Mouse (Mus musculus) hindbrain, embryonic 13.5 days (tissue): ENCODE measurements around the gene Gm13871. TPM values are rescaled to one million over a fixed set of nuclear protein-coding genes. Genes with fewer than 3 reads are reported as not detected.
"Not testable (repeated sequence)": the region's sequence is repeated elsewhere in the genome, so short reads cannot be mapped to it uniquely, and the experiment has no call there.

ENCODE experiments used
- ATAC-seq: fragments of 200-750 bp; cut with Nextera tagmentation; 2 replicates; pipeline ENCODE4 v1.8.0; 2017; ENCODE audit warnings: moderate TSS enrichment; ENCODE audit not compliant: low FRiP score
- H3K27ac ChIP-seq: fragments of 300-500 bp; sonication (generic); 2 replicates; pipeline ENCODE4 v1.5.1; 2015; ENCODE audit warnings: inconsistent platforms, mild to moderate bottlenecking, moderate library complexity
- H3K27me3 ChIP-seq: fragments of 300-500 bp; sonication (generic); 2 replicates; pipeline ENCODE4 v1.6.1; 2015; ENCODE audit warnings: mild to moderate bottlenecking, inconsistent platforms
- H3K36me3 ChIP-seq: fragments of 300-500 bp; sonication (generic); 2 replicates; pipeline ENCODE4 v1.6.1; 2015; ENCODE audit warnings: mild to moderate bottlenecking, inconsistent platforms
- H3K4me1 ChIP-seq: fragments of 300-500 bp; sonication (generic); replicated peaks from 2 replicates; pipeline ENCODE4 v1.6.1; 2015; ENCODE audit warnings: inconsistent platforms
- H3K4me2 ChIP-seq: fragments of 300-500 bp; sonication (generic); 2 replicates; pipeline ENCODE4 v1.6.1; 2015; ENCODE audit warnings: inconsistent platforms, mild to moderate bottlenecking, moderate library complexity
- H3K4me3 ChIP-seq: fragments of 300-500 bp; sonication (generic); 2 replicates; pipeline ENCODE4 v1.5.1; 2015; ENCODE audit warnings: mild to moderate bottlenecking, inconsistent platforms
- H3K9ac ChIP-seq: fragments of 300-500 bp; sonication (generic); 2 replicates; pipeline ENCODE4 v1.6.1; 2015; ENCODE audit warnings: mild to moderate bottlenecking, inconsistent platforms
- H3K9me3 ChIP-seq: fragments of 300-500 bp; sonication (generic); 2 replicates; pipeline ENCODE4 v1.6.1; 2016; ENCODE audit warnings: inconsistent platforms
- WGBS: fragments of 180-500 bp; shearing (Covaris S2); methylation state at CpG from one replicate; pipeline ENCODE4 v1.1.7; 2015; 5-methylcytosine and 5-hydroxymethylcytosine counted together
- polyA plus RNA-seq: library from polyadenylated mRNA; unstranded; fragments of >200 nt; fragmentation: Nextera tagmentation; extraction: Ambion mirVana; gene quantifications from 2 replicates; pipeline ENCODE4 v1.2.1, GENCODE M21; 2015

The Gm13871 gene
- not detected in 2 replicates for polyA plus RNA-seq

DNA sequence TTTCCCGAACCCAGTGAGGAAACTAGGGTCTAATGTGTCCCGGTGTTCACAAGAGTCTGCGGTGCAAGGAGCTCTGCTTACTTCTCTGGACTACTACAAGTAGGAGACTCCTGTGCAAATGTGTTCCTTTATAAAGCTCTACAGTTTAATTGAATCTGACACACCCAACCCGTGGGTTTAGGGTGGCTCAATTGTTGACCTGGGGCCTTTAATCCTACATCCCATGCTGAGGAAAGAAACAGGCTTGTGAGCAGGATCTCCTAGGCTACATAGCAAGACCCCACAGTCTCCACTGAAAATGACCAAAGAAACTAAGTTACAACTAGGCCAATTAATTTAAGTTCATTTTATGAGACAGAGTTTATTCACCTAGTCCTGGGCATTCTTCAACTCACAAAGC is at the start of gene Gm13871:
Gm13871 (minus strand) TSS at position 101 of the 400 bp plus-strand sequence.
- not testable (repeated sequence) for H3K4me3 ChIP-seq, H3K36me3 ChIP-seq, H3K27ac ChIP-seq, H3K9ac ChIP-seq, H3K4me2 ChIP-seq, H3K9me3 ChIP-seq, H3K27me3 ChIP-seq, H3K4me1 ChIP-seq, ATAC-seq
- no CpG with 5 or more reads among the region's 4 CpGs for WGBS

GRCm38 (mm10) chr4:73950375-73950896 is 44.7 kb upstream of the Gm13871 start, which contains the start of gene 2310002L09Rik:
Gene 2310002L09Rik, minus strand, starts transcription at chr4:73950846.
- no peak for ATAC-seq
- WGBS = 84% methylated on average over 8 of the region's 8 CpGs
- no peaks in the 10 kb centered on the region for H3K36me3 ChIP-seq
- no peaks in the 10 kb centered on the region for H3K27me3 ChIP-seq
- H3K9ac ChIP-seq = no peak within 1 kb of the TSS
- H3K4me2 ChIP-seq = no peak within 1 kb of the TSS
- no peak within 1 kb of the TSS for H3K4me3 ChIP-seq
- H3K9me3 ChIP-seq = no peaks in the 10 kb centered on the region
- no peaks in the 10 kb centered on the region for H3K4me1 ChIP-seq
- H3K27ac ChIP-seq = no peak within 1 kb of the TSS

DNA sequence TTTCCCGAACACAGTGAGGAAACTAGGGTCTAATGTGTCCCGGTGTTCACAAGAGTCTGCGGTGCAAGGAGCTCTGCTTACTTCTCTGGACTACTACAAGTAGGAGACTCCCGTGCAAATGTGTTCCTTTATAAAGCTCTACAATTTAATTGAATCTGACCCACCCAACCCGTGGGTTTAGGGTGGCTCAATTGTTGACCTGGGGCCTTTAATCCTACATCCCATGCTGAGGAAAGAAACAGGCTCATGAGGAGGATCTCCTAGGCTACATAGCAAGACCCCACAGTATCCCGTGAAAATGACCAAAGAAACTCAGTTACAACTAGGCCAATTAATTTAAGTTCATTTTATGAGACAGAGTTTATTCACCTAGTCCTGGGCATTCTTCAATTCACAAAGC is 14.9 kb upstream of the Gm13871 start, which contains the start of gene Gm11756:
Gm11756 (minus strand) TSS at position 101 of the 400 bp plus-strand sequence.
- not testable (repeated sequence) for H3K4me3 ChIP-seq, ATAC-seq, H3K36me3 ChIP-seq, H3K27ac ChIP-seq, H3K4me2 ChIP-seq, H3K27me3 ChIP-seq, H3K9me3 ChIP-seq, H3K4me1 ChIP-seq, H3K9ac ChIP-seq
- WGBS = 94% methylated on average over 6 of the region's 6 CpGs

DNA sequence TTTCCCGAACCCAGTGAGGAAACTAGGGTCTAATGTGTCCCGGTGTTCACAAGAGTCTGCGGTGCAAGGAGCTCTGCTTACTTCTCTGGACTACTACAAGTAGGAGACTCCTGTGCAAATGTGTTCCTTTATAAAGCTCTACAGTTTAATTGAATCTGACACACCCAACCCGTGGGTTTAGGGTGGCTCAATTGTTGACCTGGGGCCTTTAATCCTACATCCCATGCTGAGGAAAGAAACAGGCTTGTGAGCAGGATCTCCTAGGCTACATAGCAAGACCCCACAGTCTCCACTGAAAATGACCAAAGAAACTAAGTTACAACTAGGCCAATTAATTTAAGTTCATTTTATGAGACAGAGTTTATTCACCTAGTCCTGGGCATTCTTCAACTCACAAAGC is 14.7 kb downstream of the Gm13871 start, which contains the start of gene Gm11757:
Gm11757 (minus strand) TSS at position 101 of the 400 bp plus-strand sequence.
- not testable (repeated sequence) for H3K36me3 ChIP-seq, ATAC-seq, H3K4me3 ChIP-seq, H3K4me2 ChIP-seq, H3K9ac ChIP-seq, H3K4me1 ChIP-seq, H3K27ac ChIP-seq, H3K9me3 ChIP-seq, H3K27me3 ChIP-seq
- WGBS = no CpG with 5 or more reads among the region's 4 CpGs

DNA sequence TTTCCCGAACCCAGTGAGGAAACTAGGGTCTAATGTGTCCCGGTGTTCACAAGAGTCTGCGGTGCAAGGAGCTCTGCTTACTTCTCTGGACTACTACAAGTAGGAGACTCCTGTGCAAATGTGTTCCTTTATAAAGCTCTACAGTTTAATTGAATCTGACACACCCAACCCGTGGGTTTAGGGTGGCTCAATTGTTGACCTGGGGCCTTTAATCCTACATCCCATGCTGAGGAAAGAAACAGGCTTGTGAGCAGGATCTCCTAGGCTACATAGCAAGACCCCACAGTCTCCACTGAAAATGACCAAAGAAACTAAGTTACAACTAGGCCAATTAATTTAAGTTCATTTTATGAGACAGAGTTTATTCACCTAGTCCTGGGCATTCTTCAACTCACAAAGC is 29.6 kb downstream of the Gm13871 start, which contains the start of gene Gm11758:
Gm11758 (minus strand) TSS at position 101 of the 400 bp plus-strand sequence.
- not testable (repeated sequence) for H3K9ac ChIP-seq, ATAC-seq, H3K27ac ChIP-seq, H3K4me1 ChIP-seq, H3K9me3 ChIP-seq, H3K4me3 ChIP-seq, H3K4me2 ChIP-seq, H3K27me3 ChIP-seq, H3K36me3 ChIP-seq
- no CpG with 5 or more reads among the region's 4 CpGs for WGBS

Other genes with a start within 250 kb of the Gm13871 start
- gene Gm11239, start 237.6 kb downstream of the Gm13871 start, polyA plus RNA-seq = not detected in 2 replicates
- not detected in 2 replicates for gene Gm428, start 222.4 kb downstream of the Gm13871 start, polyA plus RNA-seq
- gene Rasef, start 115.0 kb downstream of the Gm13871 start, polyA plus RNA-seq = 0.22 and 0.31 TPM in 2 replicates
- gene Gm11758, start 29.7 kb downstream of the Gm13871 start, polyA plus RNA-seq = not detected in 2 replicates
- not detected in 2 replicates for gene Gm11757, start 14.8 kb downstream of the Gm13871 start, polyA plus RNA-seq
- not detected in 2 replicates for gene Gm11756, start 14.8 kb upstream of the Gm13871 start, polyA plus RNA-seq
- 0.23 TPM in 1 of 2 replicates, not detected in the other for gene 2310002L09Rik, start 44.9 kb upstream of the Gm13871 start, polyA plus RNA-seq
- gene Frmd3, start 107.5 kb upstream of the Gm13871 start, polyA plus RNA-seq = 28.1 and 28.6 TPM in 2 replicates